Mouse (Mus musculus) liver, adult 2 months (tissue): ENCODE data around the gene Msi1. TPM values are rescaled to one million over a fixed set of nuclear protein-coding genes. Genes with fewer than 3 reads are reported as not detected.
A peak's percentile ranks its signal among the peaks of the same experiment; 100 is the strongest.

Experiments used
- DNase-seq: peaks from one replicate; pipeline ENCODE4 v3.0.0-alpha.2; 2011; ENCODE audit warnings: low read depth, low spot score; ENCODE audit errors: extremely low read depth
- H3K27ac ChIP-seq: fragments of 200-500 bp; replicated peaks from 2 replicates; pipeline ENCODE4 v1.5.1; 2012; ENCODE audit warnings: low read depth, mild to moderate bottlenecking, control low read depth, inconsistent platforms, low read length; ENCODE audit not compliant: insufficient read depth
- H3K27me3 ChIP-seq: fragments of 200-500 bp; 2 replicates; pipeline ENCODE4 v1.6.1; 2012; ENCODE audit warnings: mild to moderate bottlenecking, moderate library complexity, low read length, inconsistent platforms; ENCODE audit not compliant: control insufficient read depth, insufficient read depth
- H3K36me3 ChIP-seq: fragments of 200-500 bp; 2 replicates; pipeline ENCODE4 v1.6.1; 2012; ENCODE audit warnings: low read length, inconsistent platforms; ENCODE audit not compliant: control insufficient read depth, insufficient read depth
- H3K4me1 ChIP-seq: fragments of 200-500 bp; 2 replicates; pipeline ENCODE4 v1.6.1; 2011; ENCODE audit warnings: low read length; ENCODE audit not compliant: control insufficient read depth, insufficient read depth
- H3K4me3 ChIP-seq: fragments of 200-500 bp; 2 replicates; pipeline ENCODE4 v1.5.1; 2011; ENCODE audit warnings: low read depth, mild to moderate bottlenecking, control low read depth, low read length, moderate library complexity; ENCODE audit not compliant: insufficient read depth
- H3K79me2 ChIP-seq: fragments of 200-500 bp; 2 replicates; pipeline ENCODE4 v1.6.1; 2012; ENCODE audit warnings: inconsistent platforms, mild to moderate bottlenecking, low read length, moderate library complexity; ENCODE audit not compliant: control insufficient read depth, insufficient read depth
- H3K9ac ChIP-seq: fragments of 200-500 bp; 2 replicates; pipeline ENCODE4 v1.6.1; 2012; ENCODE audit warnings: low read depth, mild to moderate bottlenecking, control low read depth, inconsistent platforms, low read length
- CTCF ChIP-seq: fragments of 200-500 bp; IDR thresholded peaks from 2 replicates; pipeline ENCODE4 v1.5.1; 2011; ENCODE audit warnings: low read depth, low read length, control low read depth
- POLR2A ChIP-seq: fragments of 200-500 bp; IDR thresholded peaks from 2 replicates; pipeline ENCODE4 v1.6.1; 2011; ENCODE audit warnings: low read length, control low read depth; ENCODE audit not compliant: insufficient read depth; ENCODE audit errors: extremely low read depth
- WGBS: fragments of 180-500 bp; shearing (Covaris S2); methylation state at CpG from one replicate; pipeline ENCODE4 v1.1.7; 2018; 5-methylcytosine and 5-hydroxymethylcytosine counted together
- polyA plus RNA-seq: library from polyadenylated mRNA; depleted of rRNA; stranded (reverse); fragments of >200 nt; gene quantifications from 2 replicates; pipeline ENCODE4 v1.2.3, GENCODE M21; 2012
- total RNA-seq: library from RNA; depleted of rRNA; stranded (reverse); fragments of >200 nt; gene quantifications from 2 replicates; pipeline ENCODE4 v1.2.3, GENCODE M21; 2014

The Msi1 gene
- total and polyA plus RNA-seq, 2 experiments, result 0.09 TPM; not detected in 1

DNA sequence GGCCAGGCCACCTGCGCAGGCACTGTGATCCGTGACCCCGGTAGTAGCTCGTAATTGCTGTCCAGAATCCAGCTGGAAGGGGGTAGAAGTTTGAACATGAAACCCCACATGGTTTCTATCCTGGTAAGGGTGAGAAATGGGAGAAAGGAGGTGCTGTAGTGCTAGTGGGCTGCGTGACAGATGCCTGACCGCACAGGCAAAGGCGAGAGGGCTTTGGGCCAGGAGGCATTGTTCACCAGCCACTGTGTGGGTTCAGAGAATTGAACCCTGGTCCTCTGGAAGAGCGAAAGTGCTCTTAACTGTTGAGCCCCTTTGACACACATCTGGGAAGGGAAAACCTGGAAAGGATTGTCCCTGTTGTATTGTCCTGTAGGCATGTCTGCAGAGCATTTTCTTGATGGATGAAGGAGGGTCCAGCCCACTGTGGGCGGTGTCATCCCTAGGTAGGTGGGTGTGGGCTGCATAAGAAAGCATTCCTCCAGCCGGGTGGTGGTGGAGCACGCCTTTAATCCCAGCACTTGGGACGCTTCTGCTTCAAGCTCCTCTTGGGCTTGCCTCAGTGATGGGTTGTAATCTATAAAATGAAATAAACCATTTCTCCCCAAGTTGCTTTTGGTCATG, 46.8 kb downstream of the Msi1 start:
- 36% methylated on average over 12 of the region's 12 CpGs for WGBS
- Histone ChIP-seq H3K9ac (peak overlapping the region; percentile 32; the same call in 1 of the 2 replicates), H3K27me3 (no peaks in the 10 kb centered on the region), H3K36me3 (peaks cover 4% of the 10 kb centered on the region; the same call in 1 of the 2 replicates), H3K27ac (peak overlapping the region; percentile 30; the same call in 1 of the 2 replicates), H3K4me1 (no peaks in the 10 kb centered on the region), H3K4me3 (peak overlapping the region; percentile 24; the same call in 1 of the 2 replicates), H3K79me2 (no peaks in the 10 kb centered on the region)
- TF ChIP-seq POLR2A, result no peak
- TF ChIP-seq CTCF, result no peak
- no peak for DNase-seq

DNA sequence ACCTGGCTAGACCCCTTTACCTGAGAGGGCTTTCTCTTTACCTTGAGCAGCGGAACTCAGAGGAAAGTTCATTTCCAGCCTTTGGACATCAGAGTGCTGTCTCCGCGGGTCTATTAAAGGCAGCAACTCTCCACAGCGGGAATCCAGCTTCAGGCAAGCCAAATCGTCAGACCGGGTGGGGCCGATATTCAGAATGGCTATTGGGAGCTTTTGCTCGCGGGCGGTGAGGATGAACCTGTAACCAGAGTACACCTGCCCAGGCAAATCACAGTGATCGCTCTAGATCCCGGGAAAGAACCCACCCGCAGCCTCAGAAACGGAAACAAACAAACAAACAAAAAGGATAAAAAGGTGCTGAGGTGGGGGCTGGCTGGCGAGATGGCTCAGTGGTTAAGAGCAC, 50.2 kb downstream of the Msi1 start:
- DNase-seq, result no peak
- Histone ChIP-seq H3K36me3 (peaks cover 4% of the 10 kb centered on the region; the same call in 1 of the 2 replicates), H3K4me3 (no peak overlapping the region), H3K27ac (no peak overlapping the region), H3K4me1 (no peaks in the 10 kb centered on the region), H3K79me2 (no peaks in the 10 kb centered on the region), H3K9ac (no peak overlapping the region), H3K27me3 (no peaks in the 10 kb centered on the region)
- TF ChIP-seq POLR2A (no peak), CTCF (no peak)
- 84% methylated on average over 15 of the region's 15 CpGs for WGBS

DNA sequence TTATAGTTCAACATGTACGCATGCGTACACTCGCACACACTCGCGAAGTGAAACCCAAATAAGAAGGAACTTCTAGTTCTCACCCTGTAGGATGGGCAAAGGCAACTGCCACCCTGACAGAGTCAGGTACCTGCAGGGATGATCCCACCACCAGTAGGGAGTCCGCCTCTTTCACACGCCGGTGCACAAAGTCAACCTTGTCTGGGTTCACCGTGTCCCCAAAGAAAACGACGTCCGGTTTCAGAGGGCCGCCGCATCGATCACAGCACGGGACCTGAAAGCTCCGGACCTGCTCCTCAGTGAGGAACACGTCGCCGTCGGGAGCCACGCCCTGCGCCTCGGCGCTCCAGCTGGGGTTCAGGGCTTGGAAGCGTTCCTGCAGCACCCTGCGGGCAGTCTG, 50.7 kb downstream of the Msi1 start:
- 73% methylated on average over 27 of the region's 27 CpGs for WGBS
- no peaks in the 10 kb centered on the region for H3K27me3 ChIP-seq
- no peak overlapping the region for H3K4me3 ChIP-seq
- H3K27ac ChIP-seq, result no peak overlapping the region
- H3K9ac ChIP-seq, result no peak overlapping the region
- no peak for DNase-seq
- H3K4me1 ChIP-seq, result no peaks in the 10 kb centered on the region
- peaks cover 4% of the 10 kb centered on the region; the same call in 1 of the 2 replicates for H3K36me3 ChIP-seq
- TF ChIP-seq CTCF (no peak), POLR2A (no peak)
- H3K79me2 ChIP-seq, result no peaks in the 10 kb centered on the region

DNA sequence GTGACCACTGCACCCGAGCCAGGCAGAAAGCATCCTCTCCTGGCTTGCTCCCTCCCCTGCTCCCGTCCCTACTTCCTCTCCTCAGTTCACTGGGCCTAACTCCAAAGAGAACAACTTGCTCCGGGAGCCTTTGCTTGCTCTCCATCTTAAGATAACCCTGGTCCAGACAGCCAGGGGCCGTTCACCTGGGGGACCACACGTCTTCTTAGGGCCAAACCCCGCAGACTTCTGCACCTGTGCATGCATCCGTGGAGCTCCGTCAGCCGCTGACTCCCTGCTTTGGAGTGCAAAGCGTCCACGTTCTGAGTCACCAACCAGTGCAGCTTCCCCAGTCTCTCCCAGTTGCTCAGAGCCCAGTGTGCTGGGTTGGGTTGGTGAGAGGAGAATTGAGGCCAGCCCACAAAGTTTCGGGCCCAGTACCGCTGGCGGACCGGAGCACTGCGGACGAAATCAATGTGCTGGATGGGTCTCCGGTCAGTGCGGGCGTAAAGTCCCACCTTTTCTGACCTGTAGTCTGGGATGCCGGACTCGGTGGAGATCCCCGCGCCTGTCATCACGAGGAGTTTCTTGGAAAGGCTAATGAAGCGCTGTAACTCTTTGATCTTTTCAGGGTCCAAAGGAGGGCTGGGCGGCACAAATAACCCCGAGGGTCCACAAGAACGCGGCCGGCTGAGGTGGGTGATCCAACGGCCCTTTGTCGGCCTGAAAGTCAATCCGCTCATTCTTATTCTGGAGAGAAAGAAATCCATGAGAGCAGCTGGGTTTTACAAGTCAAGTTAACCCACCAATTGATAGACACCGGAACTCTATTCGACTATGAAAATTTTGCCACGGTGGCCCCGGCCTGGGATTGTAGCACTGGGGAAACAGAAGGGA, 53.2 kb downstream of the Msi1 start:
- Histone ChIP-seq H3K4me3 (no peak overlapping the region), H3K9ac (no peak overlapping the region), H3K27me3 (no peaks in the 10 kb centered on the region), H3K4me1 (no peaks in the 10 kb centered on the region), H3K27ac (no peak overlapping the region), H3K36me3 (peaks cover 4% of the 10 kb centered on the region; the same call in 1 of the 2 replicates), H3K79me2 (no peaks in the 10 kb centered on the region)
- DNase-seq, result no peak
- 80% methylated on average over 38 of the region's 38 CpGs for WGBS
- TF ChIP-seq POLR2A, result no peak
- no peak for TF ChIP-seq CTCF

DNA sequence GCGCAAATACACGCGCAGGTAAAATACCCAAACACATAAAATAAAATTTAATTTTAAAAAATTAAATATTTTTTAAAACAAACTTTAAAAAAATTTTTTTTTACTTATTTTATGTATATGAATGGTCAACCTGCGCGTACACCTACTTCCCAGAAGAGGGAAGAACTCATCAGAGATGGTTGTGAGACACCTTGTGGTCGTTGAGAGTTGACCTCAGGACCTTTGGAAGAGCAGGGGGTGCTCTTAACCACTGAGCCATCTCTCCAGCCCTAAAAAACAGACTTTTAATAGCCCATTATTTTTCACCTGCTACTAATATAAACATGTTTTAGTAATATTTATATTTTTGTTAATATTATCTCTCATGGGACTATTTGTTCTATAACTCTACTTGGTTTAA, 54.0 kb downstream of the Msi1 start:
- Histone ChIP-seq H3K27me3 (no peaks in the 10 kb centered on the region), H3K79me2 (no peaks in the 10 kb centered on the region), H3K36me3 (peaks cover 4% of the 10 kb centered on the region; the same call in 1 of the 2 replicates), H3K9ac (no peak overlapping the region), H3K27ac (no peak overlapping the region), H3K4me3 (no peak overlapping the region), H3K4me1 (no peaks in the 10 kb centered on the region)
- WGBS, result 71% methylated on average over 6 of the region's 6 CpGs
- TF ChIP-seq CTCF, result no peak
- TF ChIP-seq POLR2A, result no peak
- DNase-seq, result no peak
